Mouse (Mus musculus) 3T3-L1 (cell line): ENCODE measurements around the gene Fastkd5.
"Not testable (repeated sequence)": the region's sequence is repeated elsewhere in the genome, so short reads cannot be mapped to it uniquely, and the experiment has no call there.

Source experiments
- DNase-seq: peaks from one replicate; pipeline ENCODE4 v3.0.0-alpha.2; 2015; ENCODE audit warnings: low read depth, low spot score

The Fastkd5 gene

GRCm38 (mm10) chr2:130629839-130630203, at the start of gene Fastkd5, which contains the start of gene Ubox5:
TSS of gene Fastkd5 (minus strand) at chr2:130630027.
TSS of gene Ubox5 (minus strand) at chr2:130630038.
- DNase-seq, result peak; percentile 94

GRCm38 (mm10) chr2:130679154-130679553, 49.3 kb upstream of the Fastkd5 start:
- no peak for DNase-seq

GRCm38 (mm10) chr2:130677211-130677610, 47.4 kb upstream of the Fastkd5 start:
- DNase-seq, result no peak

GRCm38 (mm10) chr2:130667559-130667958, 37.7 kb upstream of the Fastkd5 start, which contains the start of gene Itpa:
TSS of gene Itpa (plus strand) at chr2:130667610.
- DNase-seq, result peak; percentile 95

- DNase-seq, result peak; percentile 98
These were observed 34.4 kb upstream of the Fastkd5 start, which contains the start of gene Ddrgk1 for GRCm38 (mm10) chr2:130664102-130664701. TSS of gene Ddrgk1 (minus strand) at chr2:130664659.

GRCm38 (mm10) chr2:130663342-130663741, 33.5 kb upstream of the Fastkd5 start:
- DNase-seq, result no peak

- no peak for DNase-seq
These were observed 28.7 kb upstream of the Fastkd5 start for GRCm38 (mm10) chr2:130658530-130658929.

GRCm38 (mm10) chr2:130657541-130657940, 27.7 kb upstream of the Fastkd5 start:
- DNase-seq, result no peak

- no peak for DNase-seq
These were observed 26.7 kb upstream of the Fastkd5 start for GRCm38 (mm10) chr2:130656536-130656935.

GRCm38 (mm10) chr2:130655660-130656339, 26.0 kb upstream of the Fastkd5 start:
- no peak for DNase-seq

GRCm38 (mm10) chr2:130653760-130654159, 23.9 kb upstream of the Fastkd5 start:
- no peak for DNase-seq

GRCm38 (mm10) chr2:130653303-130653702, 23.5 kb upstream of the Fastkd5 start:
- no peak for DNase-seq

GRCm38 (mm10) chr2:130649028-130649427, 19.2 kb upstream of the Fastkd5 start:
- DNase-seq, result not testable (repeated sequence)

GRCm38 (mm10) chr2:130645198-130645597, 15.4 kb upstream of the Fastkd5 start:
- no peak for DNase-seq

GRCm38 (mm10) chr2:130642684-130643369, 13.0 kb upstream of the Fastkd5 start, which contains the start of gene Lzts3:
TSS of gene Lzts3 (minus strand) at chr2:130642803.
- DNase-seq, result peak; percentile 86

- peak; percentile 26 for DNase-seq
These were observed 12.4 kb upstream of the Fastkd5 start for GRCm38 (mm10) chr2:130642197-130642660.

GRCm38 (mm10) chr2:130641351-130642025, 11.7 kb upstream of the Fastkd5 start:
- peak; percentile 24 for DNase-seq

GRCm38 (mm10) chr2:130639276-130639675, 9.4 kb upstream of the Fastkd5 start:
- no peak for DNase-seq

- DNase-seq, result no peak
These were observed 8.3 kb upstream of the Fastkd5 start for GRCm38 (mm10) chr2:130638101-130638611.

GRCm38 (mm10) chr2:130635847-130636246, 6.0 kb upstream of the Fastkd5 start:
- DNase-seq, result no peak

- DNase-seq, result no peak
These were observed 5.0 kb upstream of the Fastkd5 start for GRCm38 (mm10) chr2:130634739-130635411.
